Mouse (Mus musculus): ENCODE data around the gene Lefty1. TPM values are rescaled to one million over a fixed set of nuclear protein-coding genes. Genes with fewer than 3 reads are reported as not detected.

Lefty1 gene
- polyA plus RNA-seq, 1 experiment, result 2.6 TPM

DNA sequence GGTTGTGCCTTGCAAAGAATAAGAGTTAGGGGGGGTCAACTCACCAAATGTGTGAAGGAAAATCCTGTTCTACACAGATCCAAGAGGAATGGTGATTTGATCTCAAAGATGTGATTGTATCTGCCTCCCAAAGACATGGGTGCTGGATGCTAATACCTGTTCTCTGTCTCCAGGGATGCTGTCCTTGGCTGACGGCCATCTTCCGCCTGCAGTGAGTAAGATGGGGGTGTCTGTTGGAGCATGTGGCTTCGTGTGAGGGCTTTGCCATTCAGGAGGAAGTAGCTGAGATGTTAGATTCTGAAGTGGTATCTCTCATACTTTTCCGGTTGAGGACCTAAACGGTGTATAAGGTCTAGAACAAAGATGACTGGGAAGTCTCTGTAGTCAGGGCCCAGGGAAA lies 18.0 kb downstream of the Lefty1 start:
- TF ChIP-seq POLR2A (IDR thresholded peaks at IDR 0.05; ENCODE audit: borderline replicate concordance, control insufficient read depth, low read depth, low read length) (no peak), CTCF (IDR thresholded peaks at IDR 0.05; ENCODE audit: control insufficient read depth, insufficient read depth, low read length) (no peak)
- Histone ChIP-seq H3K4me1 (ENCODE audit: control insufficient read depth, insufficient read depth, low read length) (no peaks in the 10 kb centered on the region), H3K27ac (ENCODE audit: control insufficient read depth, insufficient read depth, low read depth, low read length, poor library complexity) (no peak overlapping the region), H3K4me3 (replicated peaks; ENCODE audit: control insufficient read depth, low read depth, low read length) (no peak overlapping the region)
- WGBS, result 75% methylated on average over 5 of the region's 5 CpGs

DNA sequence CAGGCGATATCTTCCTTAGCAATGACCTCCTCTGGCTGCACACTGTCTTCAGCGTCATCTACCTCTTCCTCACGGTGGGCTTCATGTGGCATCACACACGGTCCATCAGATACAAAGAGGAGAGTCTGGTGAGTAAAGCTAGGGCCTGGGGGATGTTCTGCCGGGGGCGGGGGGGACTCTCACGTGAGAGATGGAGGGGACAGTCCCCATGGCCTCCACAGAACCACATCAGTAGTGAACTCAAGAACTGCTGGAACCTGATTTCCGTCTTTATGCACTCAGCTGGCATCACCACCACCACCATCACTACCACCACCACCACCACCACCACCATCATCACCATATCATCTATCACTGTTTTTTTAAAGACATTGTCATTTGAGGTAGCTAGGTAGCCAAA lies 21.6 kb downstream of the Lefty1 start:
- 87% methylated on average over 8 of the region's 8 CpGs for WGBS
- H3K4me1 ChIP-seq (ENCODE audit: control insufficient read depth, insufficient read depth, low read length), result no peaks in the 10 kb centered on the region

DNA sequence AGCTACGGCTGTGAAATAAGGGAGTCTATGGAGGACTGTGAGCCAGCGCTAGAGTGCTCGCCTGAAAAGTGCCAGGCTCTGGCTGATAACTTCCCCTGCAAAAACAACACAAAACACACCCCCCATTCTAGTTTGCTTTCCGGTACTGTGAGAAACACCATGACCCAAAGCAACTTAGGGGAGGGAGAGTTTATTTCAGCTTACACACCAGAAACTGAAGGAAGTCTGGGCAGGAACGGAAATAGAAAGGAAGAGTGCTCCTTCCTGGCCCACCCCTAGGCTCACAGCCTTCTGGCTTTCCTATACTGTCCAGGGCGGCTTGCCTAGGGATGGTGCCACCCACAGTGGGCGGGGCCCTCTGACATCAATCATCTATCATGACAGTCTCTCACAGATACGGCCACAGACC lies 22.2 kb downstream of the Lefty1 start:
- no peak overlapping the region for H3K27ac ChIP-seq (ENCODE audit: control insufficient read depth, insufficient read depth, low read depth, low read length, poor library complexity)
- WGBS, result 46% methylated on average over 8 of the region's 8 CpGs
- no peaks in the 10 kb centered on the region for H3K4me1 ChIP-seq (ENCODE audit: control insufficient read depth, insufficient read depth, low read length)
- TF ChIP-seq POLR2A (IDR thresholded peaks at IDR 0.05; ENCODE audit: borderline replicate concordance, control insufficient read depth, low read depth, low read length), result no peak
- TF ChIP-seq CTCF (IDR thresholded peaks at IDR 0.05; ENCODE audit: control insufficient read depth, insufficient read depth, low read length), result no peak
- H3K4me3 ChIP-seq (replicated peaks; ENCODE audit: control insufficient read depth, low read depth, low read length), result no peak overlapping the region

More for the DNA sequence above, 21.6 kb downstream of the Lefty1 start:
- Histone ChIP-seq H3K4me3 (replicated peaks; ENCODE audit: control insufficient read depth, low read depth, low read length) (no peak overlapping the region), H3K27ac (ENCODE audit: control insufficient read depth, insufficient read depth, low read depth, low read length, poor library complexity) (no peak overlapping the region)
- no peak for TF ChIP-seq CTCF (IDR thresholded peaks at IDR 0.05; ENCODE audit: control insufficient read depth, insufficient read depth, low read length)
- TF ChIP-seq POLR2A (IDR thresholded peaks at IDR 0.05; ENCODE audit: borderline replicate concordance, control insufficient read depth, low read depth, low read length), result no peak

DNA sequence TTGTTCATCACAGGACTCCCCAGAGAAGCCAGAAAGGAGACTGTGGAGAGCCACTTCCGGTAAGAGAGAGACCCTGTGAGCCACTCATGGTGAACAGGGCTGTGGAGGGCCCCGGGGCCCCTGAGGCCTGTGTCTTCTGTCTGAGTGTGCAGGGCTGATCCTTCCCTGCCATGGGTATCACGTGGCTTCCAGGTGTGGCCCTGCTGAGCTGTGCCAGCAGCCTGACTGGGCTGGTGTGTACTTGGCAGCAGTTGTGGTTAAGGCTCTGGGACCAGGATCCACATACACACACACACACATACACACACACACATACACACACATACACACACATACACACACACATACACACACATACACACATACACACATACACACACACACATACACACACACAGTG lies 23.2 kb downstream of the Lefty1 start:
- 67% methylated on average over 3 of the region's 3 CpGs for WGBS
- H3K4me3 ChIP-seq (replicated peaks; ENCODE audit: control insufficient read depth, low read depth, low read length), result no peak overlapping the region
- H3K27ac ChIP-seq (ENCODE audit: control insufficient read depth, insufficient read depth, low read depth, low read length, poor library complexity), result no peak overlapping the region
- H3K4me1 ChIP-seq (ENCODE audit: control insufficient read depth, insufficient read depth, low read length), result no peaks in the 10 kb centered on the region
- no peak for TF ChIP-seq CTCF (IDR thresholded peaks at IDR 0.05; ENCODE audit: control insufficient read depth, insufficient read depth, low read length)
- TF ChIP-seq POLR2A (IDR thresholded peaks at IDR 0.05; ENCODE audit: borderline replicate concordance, control insufficient read depth, low read depth, low read length), result no peak

DNA sequence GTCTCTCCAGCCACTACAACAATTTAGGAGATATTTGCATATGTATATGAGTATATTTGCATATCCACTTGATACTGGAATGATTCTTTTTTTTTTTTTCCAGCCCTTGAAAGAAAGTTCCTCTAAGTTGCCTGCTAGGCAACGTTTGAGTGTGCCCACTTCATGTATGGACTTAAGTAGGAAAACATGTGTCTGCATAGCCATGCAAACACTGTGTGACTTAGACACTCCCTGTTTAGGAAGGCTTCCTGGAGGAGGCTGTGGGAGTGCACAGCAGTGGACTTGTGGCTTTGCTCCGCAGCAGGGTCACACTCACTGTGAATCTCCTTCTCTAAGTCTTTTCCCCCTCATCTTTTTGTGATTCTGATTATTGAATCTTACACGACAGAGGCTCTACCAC lies 24.0 kb downstream of the Lefty1 start:
- no peak overlapping the region for H3K27ac ChIP-seq (ENCODE audit: control insufficient read depth, insufficient read depth, low read depth, low read length, poor library complexity)
- no peak overlapping the region for H3K4me3 ChIP-seq (replicated peaks; ENCODE audit: control insufficient read depth, low read depth, low read length)
- no peaks in the 10 kb centered on the region for H3K4me1 ChIP-seq (ENCODE audit: control insufficient read depth, insufficient read depth, low read length)
- TF ChIP-seq CTCF (IDR thresholded peaks at IDR 0.05; ENCODE audit: control insufficient read depth, insufficient read depth, low read length) (no peak), POLR2A (IDR thresholded peaks at IDR 0.05; ENCODE audit: borderline replicate concordance, control insufficient read depth, low read depth, low read length) (no peak)
- 77% methylated on average over 3 of the region's 3 CpGs for WGBS

DNA sequence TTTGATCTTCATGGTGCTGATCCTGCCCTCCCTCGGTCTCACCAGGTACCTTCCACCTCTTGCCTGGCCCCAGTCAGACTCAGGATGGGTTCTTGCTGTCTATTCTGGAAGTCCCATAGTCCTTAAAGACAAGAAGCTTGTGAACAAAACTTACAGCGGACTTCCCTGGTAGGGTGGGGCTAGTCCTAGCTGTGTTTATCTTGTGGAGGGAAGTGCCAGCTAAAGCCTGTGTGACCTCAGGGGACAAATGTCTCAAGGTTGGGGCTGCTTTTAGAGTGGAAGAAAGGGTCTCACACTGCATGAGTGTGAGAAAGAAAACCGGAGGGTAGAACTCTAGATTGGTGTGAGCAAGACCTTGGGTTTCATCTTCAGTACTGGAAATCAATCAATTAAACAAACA lies 31.0 kb downstream of the Lefty1 start:
- Histone ChIP-seq H3K4me3 (replicated peaks; ENCODE audit: control insufficient read depth, low read depth, low read length) (no peak overlapping the region), H3K27ac (ENCODE audit: control insufficient read depth, insufficient read depth, low read depth, low read length, poor library complexity) (no peak overlapping the region), H3K4me1 (ENCODE audit: control insufficient read depth, insufficient read depth, low read length) (no peaks in the 10 kb centered on the region)
- TF ChIP-seq POLR2A (IDR thresholded peaks at IDR 0.05; ENCODE audit: borderline replicate concordance, control insufficient read depth, low read depth, low read length) (no peak), CTCF (IDR thresholded peaks at IDR 0.05; ENCODE audit: control insufficient read depth, insufficient read depth, low read length) (no peak)
- WGBS, result 81% methylated on average over 3 of the region's 3 CpGs

DNA sequence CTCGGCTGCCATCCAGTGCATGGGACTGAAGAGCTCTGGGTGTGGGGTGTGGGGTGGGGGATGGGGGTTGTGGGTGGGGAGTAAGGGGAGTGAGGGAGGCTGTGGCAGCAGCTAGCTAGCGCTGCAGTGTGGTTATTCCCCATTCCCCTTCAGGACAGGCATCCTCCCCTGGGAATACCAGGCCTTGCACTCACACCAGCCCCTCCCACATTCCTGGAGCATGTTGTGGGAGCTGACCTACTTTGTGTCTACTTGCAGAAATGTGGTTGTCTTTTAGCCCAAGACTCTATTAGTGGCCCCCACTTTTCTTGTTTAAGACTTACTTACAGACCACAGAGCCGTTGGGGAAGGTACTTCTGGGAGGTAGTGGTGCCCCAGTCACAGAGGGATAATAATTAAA lies 31.7 kb downstream of the Lefty1 start:
- no peak for TF ChIP-seq POLR2A (IDR thresholded peaks at IDR 0.05; ENCODE audit: borderline replicate concordance, control insufficient read depth, low read depth, low read length)
- TF ChIP-seq CTCF (IDR thresholded peaks at IDR 0.05; ENCODE audit: control insufficient read depth, insufficient read depth, low read length), result no peak
- H3K4me3 ChIP-seq (replicated peaks; ENCODE audit: control insufficient read depth, low read depth, low read length), result no peak overlapping the region
- WGBS, result 83% methylated on average over 3 of the region's 3 CpGs
- H3K27ac ChIP-seq (ENCODE audit: control insufficient read depth, insufficient read depth, low read depth, low read length, poor library complexity), result no peak overlapping the region
- no peaks in the 10 kb centered on the region for H3K4me1 ChIP-seq (ENCODE audit: control insufficient read depth, insufficient read depth, low read length)

DNA sequence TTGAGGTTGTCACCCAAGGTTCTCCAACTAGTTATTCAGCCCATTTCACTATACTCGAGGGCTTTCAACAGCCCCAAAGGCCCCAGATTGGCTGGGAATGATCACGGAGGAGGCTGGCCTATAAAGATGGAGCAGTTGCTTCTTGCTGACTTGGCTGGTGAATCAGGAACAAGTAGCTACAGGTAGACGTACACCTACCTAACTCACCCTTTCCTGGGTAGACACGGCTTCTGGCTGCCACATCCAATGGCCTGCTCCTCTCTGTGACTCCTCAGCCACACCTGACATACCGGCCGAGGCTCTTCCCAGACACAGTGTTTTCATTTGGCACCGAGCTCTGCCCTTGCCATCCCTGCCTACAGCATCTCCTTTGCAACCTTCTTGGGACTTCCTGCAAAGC lies 32.4 kb downstream of the Lefty1 start:
- TF ChIP-seq CTCF (IDR thresholded peaks at IDR 0.05; ENCODE audit: control insufficient read depth, insufficient read depth, low read length), result no peak
- TF ChIP-seq POLR2A (IDR thresholded peaks at IDR 0.05; ENCODE audit: borderline replicate concordance, control insufficient read depth, low read depth, low read length), result no peak
- H3K4me3 ChIP-seq (replicated peaks; ENCODE audit: control insufficient read depth, low read depth, low read length), result no peak overlapping the region
- no peak overlapping the region for H3K27ac ChIP-seq (ENCODE audit: control insufficient read depth, insufficient read depth, low read depth, low read length, poor library complexity)
- WGBS, result 90% methylated on average over 7 of the region's 7 CpGs
- H3K4me1 ChIP-seq (ENCODE audit: control insufficient read depth, insufficient read depth, low read length), result no peaks in the 10 kb centered on the region

DNA sequence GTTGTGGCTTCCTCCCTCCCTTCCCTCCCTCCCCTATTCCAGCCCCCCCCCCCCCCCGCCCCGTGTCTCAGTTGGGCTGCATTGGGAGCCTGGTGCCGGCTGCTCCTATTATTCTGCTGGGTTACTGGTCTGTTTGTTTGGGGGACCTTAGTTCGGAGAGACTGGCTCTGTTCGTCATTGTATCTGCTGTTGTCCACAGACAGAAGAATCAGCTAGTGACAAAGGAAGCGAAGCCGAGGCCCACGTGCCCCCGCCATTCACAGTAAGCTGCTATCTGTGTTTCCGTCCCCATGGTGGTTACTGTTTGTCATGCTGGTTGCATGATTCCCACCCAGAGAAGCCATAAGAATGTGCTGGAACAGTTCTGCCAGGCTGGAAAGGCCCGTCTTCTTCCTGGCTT lies 38.1 kb downstream of the Lefty1 start:
- TF ChIP-seq CTCF (IDR thresholded peaks at IDR 0.05; ENCODE audit: control insufficient read depth, insufficient read depth, low read length) (no peak), POLR2A (IDR thresholded peaks at IDR 0.05; ENCODE audit: borderline replicate concordance, control insufficient read depth, low read depth, low read length) (no peak)
- Histone ChIP-seq H3K4me3 (replicated peaks; ENCODE audit: control insufficient read depth, low read depth, low read length) (no peak overlapping the region), H3K4me1 (ENCODE audit: control insufficient read depth, insufficient read depth, low read length) (no peaks in the 10 kb centered on the region; the same call in 1 of the 2 replicates), H3K27ac (ENCODE audit: control insufficient read depth, insufficient read depth, low read depth, low read length, poor library complexity) (no peak overlapping the region)
- 85% methylated on average over 11 of the region's 11 CpGs for WGBS

Measured in bone marrow, adult 2 months (tissue).